Comparison of ENCODE assay signal across 22 mouse cellular contexts in genomic region chr7:129303356-129303755, GRCm38 (mm10). TPM values are rescaled to one million over a fixed set of nuclear protein-coding genes. Genes with fewer than 3 reads are reported as not detected.
"Had no signal": no experiment of that assay in that cellular context is flagged by ENCODE, and none has a peak within 500 bp of the region (broad histone marks: within the 10 kb centered on the region; RNA-seq: fewer than 3 reads in every experiment).

No protein-coding gene starts in this region.

- H3K4me2 ChIP-seq: lung, embryonic 14.5 days; midbrain, embryonic 12.5 days; neural tube, embryonic 12.5 days had no signal

- H3K4me3 ChIP-seq: megakaryocyte, embryonic 14.5 days; midbrain, embryonic 10.5 days; midbrain, embryonic 12.5 days; myocyte; neural tube, embryonic 12.5 days had no signal

- H3K9ac ChIP-seq: lung, embryonic 14.5 days; midbrain, embryonic 12.5 days; neural tube, embryonic 12.5 days had no signal

- DNase-seq: lung, adult 18-20 months; lung, embryonic 14.5 days; lung, postnatal 10 days; lung, postnatal 4 days; midbrain, embryonic 14.5 days; retina, postnatal 1 day; right cerebral cortex, adult 18-20 months; right cerebral cortex, postnatal 25 days; right cerebral cortex, postnatal 4 days; spleen, adult 18-20 months; thymus, adult 18-20 months; thymus, postnatal 14 days; thymus, postnatal 36 days had no signal

- H3K27me3 ChIP-seq: megakaryocyte, embryonic 14.5 days; midbrain, embryonic 12.5 days; neural tube, embryonic 12.5 days had no signal

- ATAC-seq: midbrain, embryonic 16.5 days had no signal

- H3K36me3 ChIP-seq: midbrain, embryonic 10.5 days; midbrain, embryonic 12.5 days; neural tube, embryonic 12.5 days had no signal

- H3K9me3 ChIP-seq: megakaryocyte, embryonic 14.5 days; midbrain, embryonic 10.5 days; midbrain, embryonic 12.5 days; neural tube, embryonic 12.5 days had no signal

- H3K4me1 ChIP-seq: megakaryocyte, embryonic 14.5 days; neural tube, embryonic 12.5 days had no signal

- H3K27ac ChIP-seq: midbrain, embryonic 10.5 days; midbrain, embryonic 12.5 days; neural tube, embryonic 12.5 days had no signal

RNA-seq across cellular contexts. Expression of gene Plpp4, which starts 46.5 kb away (rescaled TPM):
- polyA plus RNA-seq: liver, embryonic 16.5 days; myocyte; small intestine, adult 2 months; thymus, postnatal 0 days had no signal
